Mouse (Mus musculus) gastrocnemius, adult 8-10 months (tissue): ENCODE data around the gene Pan3. TPM values are rescaled to one million over a fixed set of nuclear protein-coding genes. Genes with fewer than 3 reads are reported as not detected.

Experiments
- DNase-seq, 2 experiments: peaks; one replicate each; pipeline ENCODE4 v3.0.0; 2022; ENCODE audit warnings: low spot score in 2 of 2
- total RNA-seq, 4 experiments: library from RNA; stranded (reverse); gene quantifications; 2 replicates each; pipeline ENCODE4 v1.2.4; 2022

Gene Pan3
- total RNA-seq, 4 experiments from 2014 or later = 12.9 to 18.4 (median 15.4) TPM

DNA sequence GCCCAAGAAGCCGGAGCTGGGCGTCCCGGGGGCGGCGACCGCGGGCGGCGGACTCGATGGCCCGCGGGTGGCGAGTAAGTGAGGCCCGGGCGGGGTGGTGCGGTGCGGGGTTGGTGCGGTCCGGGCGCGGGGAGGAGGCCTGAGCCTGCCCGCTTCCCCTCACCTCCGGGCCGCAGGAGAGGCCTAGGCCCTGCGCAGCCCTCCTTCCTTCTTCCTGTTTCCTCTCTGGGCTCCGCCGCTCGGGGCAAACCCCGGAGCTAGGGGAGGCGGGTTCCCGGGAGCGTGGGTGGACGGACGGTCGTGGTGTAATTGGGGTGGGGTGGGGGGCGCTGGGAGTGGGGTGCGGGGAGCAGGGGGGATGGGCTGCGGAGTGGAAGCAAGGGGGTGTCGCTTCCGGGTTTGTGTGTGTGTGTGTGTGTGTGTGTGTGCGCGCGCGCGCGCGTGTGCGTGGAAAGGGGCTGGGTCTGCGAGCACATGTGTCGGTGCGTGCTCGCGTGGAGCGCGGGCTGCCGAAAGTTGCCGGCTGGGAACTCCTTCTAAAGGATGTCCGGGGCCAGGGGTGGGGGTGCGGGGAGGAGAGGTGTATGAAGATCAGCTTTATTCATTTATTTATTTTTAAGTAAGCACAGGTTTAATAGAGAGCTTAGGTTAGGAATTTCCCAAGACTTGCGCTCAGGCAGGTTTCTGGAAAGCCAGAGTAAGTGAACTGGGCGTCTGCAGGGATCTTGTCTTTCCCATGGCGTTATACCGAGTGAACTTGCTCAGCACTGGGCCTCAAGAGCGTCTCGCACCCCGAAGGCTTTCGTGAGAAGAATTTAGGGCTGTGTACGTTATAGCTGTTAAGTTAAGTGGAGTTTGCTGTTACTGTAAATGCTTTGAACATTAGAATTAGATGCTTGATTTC lies 1.2 kb downstream of the Pan3 start:
- DNase-seq = peak; percentile 16 to 47

- DNase-seq = no peak
Measured at GRCm38 (mm10) chr5:147432927-147433326, 3.0 kb downstream of the Pan3 start.

DNA sequence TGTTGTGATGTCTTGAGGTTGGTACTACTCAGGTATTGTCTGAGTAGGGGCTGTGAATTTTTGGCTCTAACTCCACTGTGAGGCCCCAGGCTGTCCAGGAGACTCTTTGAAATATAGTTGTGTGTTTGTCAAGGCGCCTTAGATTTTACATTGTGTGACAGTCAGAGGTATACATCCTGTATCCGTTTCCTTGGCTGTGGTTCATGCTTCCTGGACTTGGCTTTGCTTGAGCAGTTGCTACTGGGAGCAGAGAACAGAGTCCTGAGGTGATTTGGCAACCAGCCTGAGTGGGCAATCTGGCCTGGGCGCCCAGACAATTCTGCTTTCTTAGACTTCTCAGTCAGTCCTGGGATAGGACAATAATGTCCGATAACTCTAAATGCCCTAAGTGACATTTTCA lies 5.3 kb downstream of the Pan3 start:
- DNase-seq = no peak

DNA sequence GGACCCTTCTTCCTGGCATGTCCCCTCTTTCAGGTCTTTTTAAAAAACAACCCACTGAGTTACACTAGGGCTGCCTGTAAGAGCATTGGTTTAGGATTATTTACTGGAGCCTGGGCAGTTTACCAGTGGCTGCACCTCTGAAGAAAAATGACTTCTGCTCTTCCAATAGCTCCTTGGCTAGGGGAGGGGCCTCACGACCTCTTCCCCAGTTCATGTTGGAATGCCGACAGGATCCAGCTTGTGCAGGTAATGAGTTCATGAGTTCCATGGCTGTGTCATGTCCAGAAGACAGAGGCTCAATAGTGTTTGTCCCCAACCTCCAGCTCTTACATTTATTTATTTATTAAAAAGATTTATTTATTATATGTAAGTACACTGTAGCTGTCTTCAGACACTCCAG lies 5.8 kb downstream of the Pan3 start:
- DNase-seq = no peak

GRCm38 (mm10) chr5:147436491-147436890 lies 6.5 kb downstream of the Pan3 start:
- no peak for DNase-seq

GRCm38 (mm10) chr5:147440996-147441507 lies 11.1 kb downstream of the Pan3 start:
- no peak for DNase-seq

DNA sequence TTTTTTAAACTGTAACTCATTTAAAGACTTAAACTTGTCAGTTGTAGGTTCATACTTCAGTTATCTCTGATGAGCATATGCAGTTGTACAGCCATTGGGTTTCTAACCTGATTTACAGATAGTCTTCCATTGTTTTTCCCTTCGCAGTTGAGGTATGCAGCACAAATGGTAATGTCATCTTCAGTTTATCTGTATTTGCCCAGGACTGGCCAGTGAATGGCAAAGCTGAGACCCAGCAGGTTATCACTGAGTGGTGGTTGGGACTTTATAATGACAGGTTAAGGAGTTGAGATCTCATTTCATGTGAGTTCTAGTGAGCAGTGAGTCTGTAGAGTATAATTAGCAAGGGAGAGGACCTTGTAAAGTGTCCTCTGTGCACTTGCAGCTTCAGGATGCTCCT lies 12.0 kb downstream of the Pan3 start:
- no peak for DNase-seq

DNA sequence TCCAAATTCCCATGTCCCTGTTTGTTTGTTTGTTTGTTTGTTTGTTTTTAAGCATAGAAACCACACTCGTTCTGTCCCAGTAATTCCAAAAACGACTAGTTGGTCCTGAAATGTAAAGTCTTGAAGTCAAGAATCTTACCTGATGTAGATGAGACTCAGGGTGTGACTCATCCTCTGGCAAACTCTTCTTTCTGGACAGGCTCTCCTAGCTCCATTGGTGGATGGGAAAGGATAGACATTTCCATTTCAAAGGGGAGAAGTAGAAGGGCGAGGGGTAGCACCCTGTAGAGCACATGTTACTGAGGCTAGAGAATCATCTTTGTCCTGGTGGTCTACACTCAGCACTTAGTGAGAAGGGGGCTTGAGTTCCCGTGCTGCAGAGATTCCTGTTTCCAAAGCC lies 12.8 kb downstream of the Pan3 start:
- no peak for DNase-seq

DNA sequence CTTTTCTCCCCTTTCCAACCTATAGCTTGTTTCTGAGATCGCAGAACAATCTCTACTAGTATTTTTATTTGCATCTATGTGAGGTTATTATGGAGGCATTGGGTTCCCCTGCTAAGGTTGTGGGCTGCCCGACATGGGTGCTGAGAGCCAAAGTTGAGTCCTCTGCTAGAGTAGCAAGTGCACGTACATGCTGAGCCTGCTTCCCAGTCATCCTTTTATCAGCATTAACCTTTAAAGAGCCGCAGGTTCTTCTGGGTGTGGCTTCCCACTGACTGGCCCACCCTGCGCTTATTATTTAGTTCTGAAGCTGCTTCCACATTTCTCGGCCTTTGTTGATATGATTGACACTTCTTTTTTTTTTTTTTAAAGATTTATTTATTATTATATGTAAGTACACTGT lies 14.3 kb downstream of the Pan3 start:
- DNase-seq = no peak

- DNase-seq = no peak
Measured at GRCm38 (mm10) chr5:147444757-147445156, 14.8 kb downstream of the Pan3 start.

DNA sequence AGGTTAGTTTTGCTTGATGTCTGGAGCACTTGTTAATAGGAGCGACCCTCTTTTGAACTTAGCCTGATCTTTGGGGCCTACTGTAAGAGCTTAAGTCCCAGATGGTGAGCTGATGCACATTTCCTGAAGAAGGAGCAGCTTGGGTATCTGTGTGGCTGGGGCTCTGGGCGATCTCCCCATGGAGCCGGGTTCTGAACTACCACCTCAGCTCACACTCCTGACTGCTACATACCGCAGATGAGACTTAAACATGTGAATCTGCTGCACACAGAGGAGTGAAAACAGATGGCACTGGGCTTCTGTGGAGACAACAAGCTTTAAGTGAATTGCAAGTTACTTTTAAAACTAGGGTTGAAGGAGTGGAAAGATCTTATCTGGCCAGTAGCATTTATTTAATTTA lies 15.3 kb downstream of the Pan3 start:
- no peak for DNase-seq

- DNase-seq = no peak
Measured at GRCm38 (mm10) chr5:147448526-147448925, 18.6 kb downstream of the Pan3 start.

- DNase-seq = no peak
Measured at GRCm38 (mm10) chr5:147448933-147449332, 19.0 kb downstream of the Pan3 start.

GRCm38 (mm10) chr5:147456491-147456890 lies 26.5 kb downstream of the Pan3 start:
- no peak for DNase-seq

DNA sequence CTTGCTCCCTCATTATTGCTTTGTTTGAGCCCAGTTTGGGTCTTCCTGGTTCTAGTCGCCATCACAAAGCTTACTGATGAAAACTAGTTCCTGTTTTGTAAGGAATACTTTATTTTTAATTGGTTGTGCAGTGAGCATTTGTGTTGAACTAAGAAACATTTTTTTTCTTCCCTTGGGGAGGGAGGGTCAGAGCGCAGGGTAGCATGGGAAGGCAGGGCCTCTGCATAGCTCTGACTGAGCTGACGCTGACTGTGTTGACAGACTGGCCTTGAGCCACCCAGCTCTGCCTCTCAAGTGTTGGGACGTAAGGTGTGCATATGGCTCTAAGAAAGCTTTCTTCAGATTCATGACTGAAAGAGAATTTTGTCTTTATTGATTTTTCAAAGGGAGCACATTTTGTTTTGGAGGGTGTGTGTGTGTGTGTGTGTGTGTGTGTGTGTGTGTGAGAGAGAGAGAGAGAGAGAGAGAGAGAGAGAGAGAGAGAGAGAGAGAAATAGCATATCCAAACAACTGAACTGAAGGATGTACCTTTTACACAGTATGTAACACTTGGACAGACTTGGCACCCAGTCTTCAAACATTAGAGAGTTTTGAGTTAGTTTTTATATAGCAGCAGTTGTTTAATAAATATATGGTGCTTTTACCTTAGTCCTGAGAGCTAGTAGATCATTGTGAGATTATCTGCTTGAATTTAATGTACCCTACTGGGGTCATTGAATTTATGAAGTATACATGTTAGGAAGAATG lies 30.0 kb downstream of the Pan3 start:
- no peak for DNase-seq

DNA sequence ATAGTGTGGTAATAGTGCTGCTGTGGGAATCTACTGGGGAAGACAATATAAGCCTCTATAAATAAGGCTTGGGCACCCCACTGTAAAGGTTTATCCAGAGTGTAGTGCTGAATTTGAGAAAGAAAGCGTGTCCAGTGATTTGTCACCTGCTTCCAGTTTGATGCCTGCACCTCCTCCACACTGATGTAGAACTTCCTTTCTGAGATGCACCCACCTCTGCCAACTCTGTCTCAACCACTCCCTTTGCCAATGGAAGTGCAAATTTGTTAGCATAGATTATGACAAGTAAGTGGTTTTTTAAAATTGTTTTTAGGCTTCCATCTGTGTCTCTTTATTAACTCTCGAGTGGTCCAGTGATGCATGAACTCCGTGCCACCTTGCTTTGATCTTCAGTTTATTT lies 33.3 kb downstream of the Pan3 start:
- no peak for DNase-seq

DNA sequence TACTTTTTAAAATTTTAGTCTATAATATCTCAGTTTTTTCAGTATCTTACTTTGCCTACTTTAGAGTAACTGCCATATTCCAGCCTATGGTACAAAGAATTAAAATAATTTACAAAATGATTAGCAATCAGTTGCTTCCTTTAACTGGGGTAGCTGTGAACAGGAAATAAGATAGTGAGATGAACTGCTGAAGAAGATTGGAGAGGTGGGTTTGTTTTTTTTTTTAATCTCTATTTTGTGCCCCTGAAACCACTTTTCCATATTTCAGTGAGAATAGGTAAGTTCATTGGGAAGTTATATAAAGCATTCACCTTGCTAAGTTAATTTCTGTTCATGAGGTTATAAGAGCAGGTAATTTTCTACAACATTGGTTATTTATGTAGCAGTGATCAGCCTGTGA lies 36.4 kb downstream of the Pan3 start:
- DNase-seq = no peak

GRCm38 (mm10) chr5:147471163-147471562 lies 41.2 kb downstream of the Pan3 start:
- DNase-seq = no peak

DNA sequence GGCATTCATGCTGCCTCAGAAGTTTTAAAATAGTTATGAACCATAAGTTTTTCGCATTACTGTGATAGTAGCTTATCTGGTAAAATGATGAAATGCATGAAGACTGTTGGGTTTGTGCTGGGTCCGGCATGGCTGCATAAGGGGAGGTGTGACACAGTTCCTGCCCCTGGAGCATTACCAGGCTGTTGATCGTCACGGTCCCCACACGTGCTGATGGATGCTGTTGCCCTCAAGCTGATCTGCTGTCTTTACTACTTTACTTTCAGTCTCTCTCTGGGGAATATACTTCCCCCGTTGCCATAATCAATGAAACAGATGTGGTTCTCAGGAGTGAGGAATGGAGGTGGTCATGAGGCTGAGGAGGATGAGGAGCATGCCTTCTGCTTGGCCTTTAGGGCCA lies 43.1 kb downstream of the Pan3 start:
- no peak for DNase-seq

GRCm38 (mm10) chr5:147473856-147474255 lies 43.9 kb downstream of the Pan3 start:
- no peak for DNase-seq

- no peak for DNase-seq
Measured at GRCm38 (mm10) chr5:147476109-147476508, 46.1 kb downstream of the Pan3 start.

GRCm38 (mm10) chr5:147477106-147477505 lies 47.1 kb downstream of the Pan3 start:
- no peak for DNase-seq
